In genomic region chr9:89210353-89211064, GRCm38 (mm10) we compare ENCODE assay signal across 8 mouse cellular contexts. TPM values are rescaled to one million over a fixed set of nuclear protein-coding genes. Genes with fewer than 3 reads are reported as not detected.
DNase-seq lines count a peak whose midpoint lies in the region; ATAC-seq and TF ChIP-seq lines count a peak whose summit lies in the region.
"Not testable (repeated sequence)": the region's sequence is repeated elsewhere in the genome, so short reads cannot be mapped to it uniquely, and the experiment has no call there.

Mthfs (plus strand) TSS chr9:89210676.

- H3K4me2 ChIP-seq in hindbrain, embryonic 11.5 days (replicated peaks; ENCODE audit: low read depth, low read length): peak within 1 kb of the TSS; percentile 21; the same call in 1 of the 2 replicates
- H3K4me2 ChIP-seq in liver, embryonic 12.5 days: peak within 1 kb of the TSS; percentile 56
- peak within 1 kb of the TSS; percentile 50 for H3K4me2 ChIP-seq in midbrain, embryonic 15.5 days

- not testable (repeated sequence) for H3K9ac ChIP-seq in hindbrain, embryonic 11.5 days (ENCODE audit: low read depth, low read length)
- peak within 1 kb of the TSS; percentile 35; the same call in 1 of the 2 replicates for H3K9ac ChIP-seq in liver, embryonic 12.5 days
- H3K9ac ChIP-seq in midbrain, embryonic 15.5 days: peak within 1 kb of the TSS; percentile 32; the same call in 1 of the 2 replicates

- H3K36me3 ChIP-seq in hindbrain, embryonic 11.5 days (ENCODE audit: control insufficient read depth, insufficient read depth, low read length); liver, embryonic 12.5 days; midbrain, embryonic 15.5 days (replicated peaks); testis, adult 2 months (ENCODE audit: control insufficient read depth, insufficient read depth, low read length): not testable (repeated sequence)

- 30% methylated on average over 9 of the region's 12 CpGs for WGBS in hindbrain, embryonic 11.5 days
- 20% methylated on average over 10 of the region's 12 CpGs for WGBS in liver, embryonic 12.5 days (ENCODE audit: insufficient replicate concordance)
- WGBS in midbrain, embryonic 15.5 days: 26% methylated on average over 9 of the region's 12 CpGs

- not testable (repeated sequence) for H3K27ac ChIP-seq in hindbrain, embryonic 11.5 days (ENCODE audit: low read depth, low read length)
- H3K27ac ChIP-seq in liver, embryonic 12.5 days: peak within 1 kb of the TSS; percentile 76; the same call in 1 of the 2 replicates
- peak within 1 kb of the TSS; percentile 83 for H3K27ac ChIP-seq in midbrain, embryonic 15.5 days
- H3K27ac ChIP-seq in testis, adult 2 months (ENCODE audit: control insufficient read depth, insufficient read depth, low read depth, low read length): peak within 1 kb of the TSS; percentile 74; the same call in 1 of the 2 replicates

- TF ChIP-seq CTCF in testis, adult 2 months (IDR thresholded peaks at IDR 0.05; ENCODE audit: control insufficient read depth, insufficient read depth, insufficient replicate concordance, low read depth, low read length): not testable (repeated sequence)

- TF ChIP-seq POLR2A in testis, adult 2 months (IDR thresholded peaks at IDR 0.05; ENCODE audit: control insufficient read depth, low read depth, low read length): not testable (repeated sequence)

- not testable (repeated sequence) for DNase-seq in adrenal gland, postnatal 10 days; gastrocnemius, adult 8-10 months (ENCODE audit: low spot score in 2 of 2)
- DNase-seq in embryo, embryonic 9.5 days (ENCODE audit: extremely low spot score): peak; percentile 7
- DNase-seq in hindbrain, embryonic 11.5 days (ENCODE audit: low spot score): peak; percentile 13
- peak in 1 of 2 experiments; percentile 49 for DNase-seq in layer of hippocampus, adult 18-20 months (ENCODE audit: low spot score in 2 of 2)

- peak; percentile 70 for ATAC-seq in hindbrain, embryonic 11.5 days (ENCODE audit: low FRiP score)
- peak; percentile 35 for ATAC-seq in liver, embryonic 12.5 days
- ATAC-seq in midbrain, embryonic 15.5 days (replicated peaks): peak; percentile 89

- H3K4me3 ChIP-seq in hindbrain, embryonic 11.5 days (ENCODE audit: low read depth, low read length): not testable (repeated sequence)
- peak within 1 kb of the TSS; percentile 47 for H3K4me3 ChIP-seq in liver, embryonic 12.5 days
- peak within 1 kb of the TSS; percentile 32 for H3K4me3 ChIP-seq in midbrain, embryonic 15.5 days
- H3K4me3 ChIP-seq in testis, adult 2 months (ENCODE audit: control insufficient read depth, low read depth, low read length): peak within 1 kb of the TSS; percentile 74

- H3K4me1 ChIP-seq in hindbrain, embryonic 11.5 days (replicated peaks; ENCODE audit: control insufficient read depth, insufficient read depth, low read length); liver, embryonic 12.5 days; midbrain, embryonic 15.5 days; testis, adult 2 months (ENCODE audit: control insufficient read depth, insufficient read depth, low read length): not testable (repeated sequence)

- H3K27me3 ChIP-seq in hindbrain, embryonic 11.5 days (ENCODE audit: control insufficient read depth, insufficient read depth, low read length); liver, embryonic 12.5 days (replicated peaks); midbrain, embryonic 15.5 days (replicated peaks); testis, adult 2 months (ENCODE audit: control insufficient read depth, insufficient read depth, low read length): not testable (repeated sequence)

- not testable (repeated sequence) for H3K9me3 ChIP-seq in hindbrain, embryonic 11.5 days (ENCODE audit: control insufficient read depth, low read length); liver, embryonic 12.5 days (replicated peaks); midbrain, embryonic 15.5 days

RNA-seq across cellular contexts. Expression of gene Mthfs, which starts in this region (rescaled TPM):
- 10 to 100 TPM; 39.5 to 44.3 TPM for total RNA-seq in adrenal gland, postnatal 10 days (2021)
- total RNA-seq in gastrocnemius, adult 8-10 months (2022): 10 to 100 TPM; 11.9 to 15.4 (median 14.4) TPM
- 14.9 and 16.2 TPM in 2 replicates for polyA plus RNA-seq in hindbrain, embryonic 11.5 days (2014; fragmentation: Nextera tagmentation; extraction: Ambion mirVana)
- total RNA-seq in layer of hippocampus, adult 18-20 months (2021): 10 to 100 TPM; 32.4 to 41.5 TPM
- polyA plus RNA-seq in liver, embryonic 12.5 days (2016; fragmentation: Nextera tagmentation; extraction: Ambion mirVana): 13.2 and 14.5 TPM in 2 replicates
- 12.2 and 13.1 TPM in 2 replicates for polyA plus RNA-seq in midbrain, embryonic 15.5 days (2015; fragmentation: Nextera tagmentation; extraction: Ambion mirVana)
- 3.5 and 3.8 TPM in 2 replicates for polyA plus RNA-seq in testis, adult 2 months (2012; rRNA removed)

Comparison
In these comparisons a context has a peak if more than half of its experiments do, and no peak if none do; other contexts are left out.
1. ATAC-seq: peak in every context shown above with its lines; median percentile 89 in midbrain, embryonic 15.5 days; 70 in hindbrain, embryonic 11.5 days; 35 in liver, embryonic 12.5 days.